21 mouse cellular contexts compared by ENCODE assay signal in genomic region chr9:17279334-17279990, GRCm38 (mm10).
DNase-seq lines count a peak whose midpoint lies in the region; ATAC-seq and TF ChIP-seq lines count a peak whose summit lies in the region.
"Had no signal": no experiment of that assay in that cellular context is flagged by ENCODE, and none has a peak within 500 bp of the region (broad histone marks: within the 10 kb centered on the region; RNA-seq: fewer than 3 reads in every experiment).

No protein-coding gene starts in this region.

- no peak for TF ChIP-seq POLR2A in kidney, adult 2 months (IDR thresholded peaks at IDR 0.05; ENCODE audit: low read depth, low read length)

- no peak overlapping the region for H3K4me3 ChIP-seq in forebrain, embryonic 14.5 days (ENCODE audit: low read depth, low read length)
- H3K4me3 ChIP-seq in forebrain, embryonic 13.5 days = no peak overlapping the region
- no peak overlapping the region for H3K4me3 ChIP-seq in kidney, adult 2 months (ENCODE audit: insufficient read depth, low read depth, low read length)
- no peak overlapping the region for H3K4me3 ChIP-seq in kidney, postnatal 0 days (replicated peaks; ENCODE audit: low read depth, low read length)
- H3K4me3 ChIP-seq: embryonic facial prominence, embryonic 13.5 days; gastrocnemius, adult 2 months; heart, embryonic 12.5 days; hindbrain, embryonic 10.5 days had no signal

- no peak overlapping the region for H3K27ac ChIP-seq in forebrain, embryonic 14.5 days (ENCODE audit: low read depth, low read length)
- no peak overlapping the region for H3K27ac ChIP-seq in forebrain, embryonic 13.5 days
- no peak overlapping the region for H3K27ac ChIP-seq in kidney, adult 2 months (ENCODE audit: insufficient read depth, low read depth, low read length)
- H3K27ac ChIP-seq in kidney, postnatal 0 days = peak overlapping the region; percentile 51; the same call in 1 of the 2 replicates
- H3K27ac ChIP-seq: embryonic facial prominence, embryonic 13.5 days; gastrocnemius, adult 2 months; hindbrain, embryonic 10.5 days; hindbrain, embryonic 14.5 days had no signal

- no peak for TF ChIP-seq CTCF in kidney, adult 2 months (conservative IDR thresholded peaks at IDR 0.05; ENCODE audit: insufficient read depth, insufficient read length, low read depth, low read length)
- TF ChIP-seq CTCF in kidney, postnatal 0 days (IDR thresholded peaks at IDR 0.05; ENCODE audit: low read depth) = no peak

- 51% methylated on average over 4 of the region's 4 CpGs for WGBS in forebrain, embryonic 14.5 days
- WGBS in forebrain, embryonic 13.5 days = 67% methylated on average over 4 of the region's 4 CpGs
- 23% methylated on average over 4 of the region's 4 CpGs for WGBS in kidney, adult 2 months
- WGBS in kidney, postnatal 0 days = 48% methylated on average over 4 of the region's 4 CpGs

- no peak overlapping the region for H3K4me2 ChIP-seq in forebrain, embryonic 14.5 days (ENCODE audit: low read length)
- no peak overlapping the region for H3K4me2 ChIP-seq in forebrain, embryonic 13.5 days
- H3K4me2 ChIP-seq in kidney, postnatal 0 days (ENCODE audit: low read length) = no peak overlapping the region
- H3K4me2 ChIP-seq: embryonic facial prominence, embryonic 13.5 days; heart, embryonic 12.5 days; hindbrain, embryonic 14.5 days had no signal

- H3K9me3 ChIP-seq in forebrain, embryonic 14.5 days (replicated peaks; ENCODE audit: control insufficient read depth, low read length) = no peaks in the 10 kb centered on the region
- H3K9me3 ChIP-seq in forebrain, embryonic 13.5 days (replicated peaks) = no peaks in the 10 kb centered on the region
- H3K9me3 ChIP-seq in kidney, postnatal 0 days (replicated peaks; ENCODE audit: low read length) = no peaks in the 10 kb centered on the region
- H3K9me3 ChIP-seq: embryonic facial prominence, embryonic 13.5 days; G1E; heart, embryonic 12.5 days; hindbrain, embryonic 10.5 days had no signal

- no peaks in the 10 kb centered on the region for H3K27me3 ChIP-seq in forebrain, embryonic 14.5 days (replicated peaks; ENCODE audit: control insufficient read depth, insufficient read depth, low read length)
- no peaks in the 10 kb centered on the region for H3K27me3 ChIP-seq in forebrain, embryonic 13.5 days
- H3K27me3 ChIP-seq in kidney, adult 2 months (replicated peaks; ENCODE audit: control insufficient read depth, insufficient read depth, low read length) = no peaks in the 10 kb centered on the region
- no peaks in the 10 kb centered on the region for H3K27me3 ChIP-seq in kidney, postnatal 0 days (ENCODE audit: insufficient read depth, low read length)
- H3K27me3 ChIP-seq: embryonic facial prominence, embryonic 13.5 days; heart, embryonic 12.5 days had no signal

- peak; percentile 54 for ATAC-seq in forebrain, embryonic 14.5 days
- no peak for ATAC-seq in forebrain, embryonic 13.5 days
- 0 out of 2 replicates have a peak, but pooled peaks have one; percentile 36 for ATAC-seq in kidney, postnatal 0 days (replicated peaks; ENCODE audit: low FRiP score, low read depth)
- ATAC-seq: CD4-positive, CD25-positive, alpha-beta regulatory T cell, adult 4 months had no signal

- H3K9ac ChIP-seq in forebrain, embryonic 14.5 days (ENCODE audit: low read length) = no peak overlapping the region
- H3K9ac ChIP-seq in forebrain, embryonic 13.5 days = no peak overlapping the region
- H3K9ac ChIP-seq in kidney, postnatal 0 days (ENCODE audit: low read depth, low read length) = no peak overlapping the region
- H3K9ac ChIP-seq: embryonic facial prominence, embryonic 13.5 days; heart, embryonic 12.5 days; hindbrain, embryonic 14.5 days had no signal

- H3K36me3 ChIP-seq in forebrain, embryonic 14.5 days (ENCODE audit: control insufficient read depth, insufficient read depth, low read length) = no peaks in the 10 kb centered on the region
- H3K36me3 ChIP-seq in forebrain, embryonic 13.5 days (ENCODE audit: poor library complexity, severe bottlenecking) = no peaks in the 10 kb centered on the region
- H3K36me3 ChIP-seq in kidney, adult 2 months (ENCODE audit: control insufficient read depth, insufficient read depth, low read length) = no peaks in the 10 kb centered on the region
- no peaks in the 10 kb centered on the region for H3K36me3 ChIP-seq in kidney, postnatal 0 days (ENCODE audit: insufficient read depth, low read length)
- H3K36me3 ChIP-seq: embryonic facial prominence, embryonic 13.5 days; G1E; heart, embryonic 12.5 days; hindbrain, embryonic 10.5 days had no signal

- DNase-seq in forebrain, embryonic 14.5 days (ENCODE audit: low spot score) = peak; percentile 32
- DNase-seq in kidney, adult 2 months = peak; percentile 71
- no peak for DNase-seq in kidney, adult 11 months
- peak; percentile 18 for DNase-seq in kidney, postnatal 0 days (ENCODE audit: low spot score)
- DNase-seq in kidney, postnatal 25 days = no peak
- no peak for DNase-seq in spleen, postnatal 14 days (ENCODE audit: low spot score in 2 of 2)
- DNase-seq: adrenal gland, adult 8-10 months; adrenal gland, postnatal 36 days; B cell, adult 2 months; cerebellum, adult 11-12 months; cerebellum, adult 9-11 months; cerebellum, postnatal 36 days; gastrocnemius, adult 2 months; gastrocnemius, postnatal 25 days had no signal

- H3K4me1 ChIP-seq in forebrain, embryonic 14.5 days (ENCODE audit: control insufficient read depth, insufficient read depth, low read length) = no peaks in the 10 kb centered on the region
- H3K4me1 ChIP-seq in forebrain, embryonic 13.5 days = 0 out of 2 replicates have a peak, but pooled peaks cover 3% of the 10 kb centered on the region
- H3K4me1 ChIP-seq in kidney, adult 2 months (ENCODE audit: control insufficient read depth, insufficient read depth, low read length) = peaks cover 3% of the 10 kb centered on the region; the same call in 1 of the 2 replicates
- no peaks in the 10 kb centered on the region for H3K4me1 ChIP-seq in kidney, postnatal 0 days (replicated peaks; ENCODE audit: insufficient read depth, low read length)
- H3K4me1 ChIP-seq: embryonic facial prominence, embryonic 13.5 days; heart, embryonic 12.5 days; hindbrain, embryonic 10.5 days had no signal

Comparison
In these comparisons a context has a peak if more than half of its experiments do, and no peak if none do; other contexts are left out.
1. DNase-seq: peak in forebrain, embryonic 14.5 days (single experiment), kidney, adult 2 months (single experiment) and kidney, postnatal 0 days (single experiment); none in kidney, adult 11 months (single experiment), kidney, postnatal 25 days (0 of 2) and spleen, postnatal 14 days (0 of 2).